Mouse (Mus musculus): ENCODE measurements around the gene Dgki. TPM values are rescaled to one million over a fixed set of nuclear protein-coding genes. Genes with fewer than 3 reads are reported as not detected.

Gene Dgki
- polyA plus RNA-seq, 1 experiment from 2014 or later: 0.67 TPM

GRCm38 (mm10) chr6:36969249-36969885 is 330.6 kb downstream of the Dgki start:
- Histone ChIP-seq H3K36me3 (no peaks in the 10 kb centered on the region), H3K9me3 (no peaks in the 10 kb centered on the region), H3K27ac (no peak overlapping the region), H3K4me1 (replicated peaks) (no peaks in the 10 kb centered on the region), H3K4me2 (replicated peaks) (no peak overlapping the region), H3K27me3 (replicated peaks) (no peaks in the 10 kb centered on the region), H3K9ac (no peak overlapping the region), H3K4me3 (replicated peaks) (no peak overlapping the region)
- no peak for ATAC-seq
- WGBS: 82% methylated on average over 5 of the region's 5 CpGs

- WGBS: 91% methylated on average over 4 of the region's 4 CpGs
Measured at GRCm38 (mm10) chr6:36960658-36961057, 339.3 kb downstream of the Dgki start.

GRCm38 (mm10) chr6:36955293-36955692 is 344.7 kb downstream of the Dgki start:
- Histone ChIP-seq H3K27me3 (replicated peaks) (no peaks in the 10 kb centered on the region), H3K4me3 (replicated peaks) (no peak overlapping the region), H3K4me1 (replicated peaks) (no peaks in the 10 kb centered on the region), H3K27ac (no peak overlapping the region), H3K9ac (no peak overlapping the region), H3K36me3 (no peaks in the 10 kb centered on the region), H3K9me3 (no peaks in the 10 kb centered on the region), H3K4me2 (replicated peaks) (no peak overlapping the region)
- no peak for ATAC-seq
- 81% methylated on average over 4 of the region's 4 CpGs for whole genome bisulfite sequencing

More at GRCm38 (mm10) chr6:36960658-36961057, 339.3 kb downstream of the Dgki start:
- Histone ChIP-seq H3K9me3 (no peaks in the 10 kb centered on the region), H3K27me3 (replicated peaks) (no peaks in the 10 kb centered on the region), H3K36me3 (no peaks in the 10 kb centered on the region), H3K4me2 (replicated peaks) (no peak overlapping the region), H3K9ac (no peak overlapping the region), H3K4me1 (replicated peaks) (no peaks in the 10 kb centered on the region), H3K27ac (no peak overlapping the region), H3K4me3 (replicated peaks) (no peak overlapping the region)
- no peak for ATAC-seq

DNA sequence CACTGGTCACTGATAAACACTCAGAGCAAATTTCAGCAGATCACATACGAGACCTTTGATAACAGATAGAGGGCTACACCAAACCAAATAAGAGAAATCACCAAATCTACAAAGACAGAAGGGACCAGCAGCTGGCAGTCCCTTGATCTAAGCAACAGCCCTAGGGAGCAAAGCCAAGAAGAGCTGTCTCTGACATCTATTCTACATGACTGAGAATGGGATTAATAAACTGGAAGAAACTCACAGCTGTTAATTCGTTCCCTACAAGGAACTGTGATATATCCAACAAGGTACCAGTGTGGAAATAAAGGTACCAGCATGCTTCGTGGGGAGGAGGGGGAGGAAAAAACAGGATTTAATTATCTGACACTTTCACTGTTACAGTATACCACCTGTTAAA is 349.3 kb downstream of the Dgki start:
- Histone ChIP-seq H3K27me3 (replicated peaks) (no peaks in the 10 kb centered on the region), H3K36me3 (no peaks in the 10 kb centered on the region), H3K9me3 (no peaks in the 10 kb centered on the region), H3K4me3 (replicated peaks) (no peak overlapping the region), H3K27ac (no peak overlapping the region), H3K4me2 (replicated peaks) (no peak overlapping the region), H3K4me1 (replicated peaks) (no peaks in the 10 kb centered on the region), H3K9ac (no peak overlapping the region)
- ATAC-seq: no peak
- 61% methylated on average over 3 of the region's 3 CpGs for WGBS

DNA sequence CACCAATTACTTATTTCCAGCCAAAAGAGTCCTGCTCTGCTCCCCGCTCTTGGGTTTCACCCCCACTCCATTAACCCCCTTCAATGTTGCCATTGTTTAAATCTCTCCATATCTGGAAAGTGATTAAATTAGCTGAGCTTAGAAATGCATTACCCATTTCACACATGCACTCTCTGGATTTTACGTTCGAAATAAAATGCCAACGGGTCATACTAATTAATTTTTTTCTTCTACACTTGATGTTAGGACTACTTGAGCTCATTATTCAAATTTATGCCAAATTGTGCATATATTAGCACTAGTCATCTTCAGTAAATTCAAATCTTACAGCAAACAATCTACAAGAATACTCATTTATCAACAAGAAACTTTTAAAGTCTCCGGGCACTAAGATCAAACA is 352.1 kb downstream of the Dgki start:
- Histone ChIP-seq H3K27ac (no peak overlapping the region), H3K4me3 (replicated peaks) (no peak overlapping the region), H3K4me1 (replicated peaks) (no peaks in the 10 kb centered on the region), H3K9ac (no peak overlapping the region), H3K27me3 (replicated peaks) (no peaks in the 10 kb centered on the region), H3K4me2 (replicated peaks) (no peak overlapping the region), H3K36me3 (no peaks in the 10 kb centered on the region), H3K9me3 (no peaks in the 10 kb centered on the region)
- no peak for ATAC-seq
- WGBS: 89% methylated on average over 5 of the region's 5 CpGs

DNA sequence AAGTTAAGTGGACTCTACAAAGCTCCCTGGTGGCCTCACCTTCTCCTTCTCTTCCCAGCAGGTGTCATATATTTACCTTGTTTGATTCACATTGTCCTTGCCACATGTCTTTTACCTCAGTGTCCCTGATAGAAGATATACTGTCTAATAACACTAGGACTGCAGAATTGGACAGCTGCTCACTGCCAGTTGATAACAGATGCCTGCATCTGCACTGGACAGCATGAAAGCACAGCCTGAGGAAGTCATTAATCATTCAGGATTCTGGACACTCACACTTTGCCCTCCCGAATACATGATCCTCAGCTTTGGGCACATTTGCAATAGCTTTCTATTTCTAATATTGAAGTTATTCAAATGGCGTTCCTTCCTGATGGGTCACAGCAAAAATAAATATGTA is 362.5 kb downstream of the Dgki start:
- no peaks in the 10 kb centered on the region for H3K9me3 ChIP-seq
- H3K27ac ChIP-seq: no peak overlapping the region
- H3K27me3 ChIP-seq (replicated peaks): no peaks in the 10 kb centered on the region
- no peak overlapping the region for H3K4me2 ChIP-seq (replicated peaks)
- no peak overlapping the region for H3K4me3 ChIP-seq (replicated peaks)
- H3K36me3 ChIP-seq: no peaks in the 10 kb centered on the region
- WGBS: 43% methylated on average over 2 of the region's 2 CpGs
- H3K9ac ChIP-seq: no peak overlapping the region
- no peak for ATAC-seq
- no peaks in the 10 kb centered on the region for H3K4me1 ChIP-seq (replicated peaks)

DNA sequence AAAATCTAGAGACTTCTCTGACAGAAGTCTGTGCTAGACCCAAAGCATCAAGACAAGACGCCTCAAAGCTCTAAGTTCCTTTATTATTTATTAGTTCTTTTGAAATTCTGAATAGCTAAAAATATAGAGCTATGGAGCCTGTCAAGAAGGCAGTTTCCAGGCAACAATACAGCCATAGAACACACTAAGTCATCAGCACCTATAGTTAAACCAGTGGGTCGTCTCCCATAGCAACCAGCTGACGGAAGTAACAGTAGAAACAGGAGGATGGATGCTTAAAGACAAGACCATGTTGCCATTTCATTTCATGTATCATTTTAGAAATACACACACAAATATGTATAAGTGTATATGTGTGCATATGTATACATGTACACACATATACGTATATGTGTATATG is 363.2 kb downstream of the Dgki start:
- no peak overlapping the region for H3K9ac ChIP-seq
- H3K4me2 ChIP-seq (replicated peaks): no peak overlapping the region
- H3K36me3 ChIP-seq: no peaks in the 10 kb centered on the region
- H3K9me3 ChIP-seq: no peaks in the 10 kb centered on the region
- ATAC-seq: no peak
- no peak overlapping the region for H3K4me3 ChIP-seq (replicated peaks)
- 89% methylated on average over 4 of the region's 4 CpGs for WGBS
- no peaks in the 10 kb centered on the region for H3K4me1 ChIP-seq (replicated peaks)
- no peaks in the 10 kb centered on the region for H3K27me3 ChIP-seq (replicated peaks)
- no peak overlapping the region for H3K27ac ChIP-seq

- Histone ChIP-seq H3K4me2 (replicated peaks) (no peak overlapping the region), H3K9ac (no peak overlapping the region), H3K9me3 (no peaks in the 10 kb centered on the region), H3K27ac (no peak overlapping the region), H3K36me3 (no peaks in the 10 kb centered on the region), H3K4me1 (replicated peaks) (no peaks in the 10 kb centered on the region), H3K4me3 (replicated peaks) (no peak overlapping the region), H3K27me3 (replicated peaks) (no peaks in the 10 kb centered on the region)
- WGBS: 52% methylated on average over 4 of the region's 4 CpGs
- ATAC-seq: no peak
Measured at GRCm38 (mm10) chr6:36931473-36931872, 368.5 kb downstream of the Dgki start.

GRCm38 (mm10) chr6:36929781-36930180 is 370.2 kb downstream of the Dgki start:
- Histone ChIP-seq H3K27me3 (replicated peaks) (no peaks in the 10 kb centered on the region), H3K4me1 (replicated peaks) (no peaks in the 10 kb centered on the region), H3K9ac (no peak overlapping the region), H3K4me2 (replicated peaks) (no peak overlapping the region), H3K27ac (no peak overlapping the region), H3K36me3 (no peaks in the 10 kb centered on the region), H3K4me3 (replicated peaks) (no peak overlapping the region), H3K9me3 (no peaks in the 10 kb centered on the region)
- ATAC-seq: no peak
- 89% methylated on average over 2 of the region's 2 CpGs for WGBS

GRCm38 (mm10) chr6:36926455-36926854 is 373.5 kb downstream of the Dgki start:
- Histone ChIP-seq H3K9ac (no peak overlapping the region), H3K9me3 (no peaks in the 10 kb centered on the region), H3K4me2 (replicated peaks) (no peak overlapping the region), H3K27ac (no peak overlapping the region), H3K4me3 (replicated peaks) (no peak overlapping the region), H3K36me3 (no peaks in the 10 kb centered on the region), H3K27me3 (replicated peaks) (no peaks in the 10 kb centered on the region), H3K4me1 (replicated peaks) (no peaks in the 10 kb centered on the region)
- 69% methylated on average over 4 of the region's 4 CpGs for WGBS
- no peak for ATAC-seq

- Histone ChIP-seq H3K27me3 (replicated peaks) (no peaks in the 10 kb centered on the region), H3K4me2 (replicated peaks) (no peak overlapping the region), H3K9me3 (no peaks in the 10 kb centered on the region), H3K4me3 (replicated peaks) (no peak overlapping the region), H3K9ac (no peak overlapping the region), H3K36me3 (no peaks in the 10 kb centered on the region), H3K4me1 (replicated peaks) (no peaks in the 10 kb centered on the region), H3K27ac (no peak overlapping the region)
- ATAC-seq: no peak
- WGBS: 93% methylated on average over 4 of the region's 4 CpGs
Measured at GRCm38 (mm10) chr6:36922006-36922405, 378.0 kb downstream of the Dgki start.

GRCm38 (mm10) chr6:36911586-36911985 is 388.4 kb downstream of the Dgki start:
- Histone ChIP-seq H3K9me3 (no peaks in the 10 kb centered on the region), H3K9ac (no peak overlapping the region), H3K27ac (no peak overlapping the region), H3K27me3 (replicated peaks) (no peaks in the 10 kb centered on the region), H3K4me1 (replicated peaks) (no peaks in the 10 kb centered on the region), H3K36me3 (no peaks in the 10 kb centered on the region), H3K4me2 (replicated peaks) (no peak overlapping the region), H3K4me3 (replicated peaks) (no peak overlapping the region)
- ATAC-seq: no peak
- 70% methylated on average over 6 of the region's 6 CpGs for WGBS

DNA sequence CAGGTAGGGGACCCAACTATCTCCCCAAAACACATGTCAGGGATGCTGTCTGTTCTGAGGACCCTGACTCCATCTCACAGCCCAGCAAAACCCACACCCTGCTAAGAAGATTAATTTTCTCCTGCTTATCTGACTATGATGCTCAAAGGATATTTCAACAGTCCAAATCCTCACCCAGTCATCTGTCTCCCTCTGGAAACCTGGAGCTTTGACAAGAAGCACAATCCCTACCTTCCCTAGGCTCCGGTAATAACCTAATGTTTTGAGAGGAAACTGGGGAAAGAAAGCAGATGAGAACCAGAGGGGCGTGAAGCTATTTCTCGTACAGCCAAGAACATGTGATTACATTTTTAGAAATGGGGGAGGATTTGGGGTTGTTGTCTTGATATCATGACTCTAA is 392.8 kb downstream of the Dgki start:
- WGBS: 55% methylated on average over 3 of the region's 3 CpGs
- no peak overlapping the region for H3K4me3 ChIP-seq (replicated peaks)
- no peak overlapping the region for H3K4me2 ChIP-seq (replicated peaks)
- H3K36me3 ChIP-seq: no peaks in the 10 kb centered on the region
- ATAC-seq: no peak
- H3K4me1 ChIP-seq (replicated peaks): 0 out of 2 replicates have a peak, but pooled peaks cover 3% of the 10 kb centered on the region
- no peaks in the 10 kb centered on the region for H3K9me3 ChIP-seq
- no peaks in the 10 kb centered on the region for H3K27me3 ChIP-seq (replicated peaks)
- H3K9ac ChIP-seq: no peak overlapping the region
- H3K27ac ChIP-seq: no peak overlapping the region
